Mouse (Mus musculus) embryo, embryonic 10.5 days (tissue): ENCODE results near the gene Ccdc39.

ENCODE experiments used
- DNase-seq: peaks from one replicate; pipeline ENCODE4 v3.0.0-alpha.2; 2015; ENCODE audit warnings: low spot score

Ccdc39 gene

GRCm38 (mm10) chr3:33790975-33791374 lies 53.1 kb downstream of the Ccdc39 start:
- DNase-seq = peak; percentile 32
